Mouse (Mus musculus) frontal cortex, adult (tissue): ENCODE data around the gene Dcaf4.

Experiments used
- ATAC-seq: cut with Nextera tagmentation; 2 replicates; pipeline ENCODE4 v1.9.2; 2017; ENCODE audit warnings: mild to moderate bottlenecking, moderate library complexity, mixed read lengths; ENCODE audit not compliant: low TSS enrichment

Dcaf4 gene

GRCm38 (mm10) chr12:83520311-83520890, at the start of gene Dcaf4:
Gene Dcaf4 (plus strand): TSS chr12:83520466.
- peak; percentile 95 for ATAC-seq

- ATAC-seq: no peak
These were observed 48.5 kb upstream of the Dcaf4 start for GRCm38 (mm10) chr12:83471760-83472159.

- no peak for ATAC-seq
These were observed 46.2 kb upstream of the Dcaf4 start for GRCm38 (mm10) chr12:83473987-83474600.

GRCm38 (mm10) chr12:83475419-83475818, 44.8 kb upstream of the Dcaf4 start:
- no peak for ATAC-seq

GRCm38 (mm10) chr12:83476277-83476676, 44.0 kb upstream of the Dcaf4 start:
- no peak for ATAC-seq

GRCm38 (mm10) chr12:83479140-83479539, 41.1 kb upstream of the Dcaf4 start:
- ATAC-seq: no peak

GRCm38 (mm10) chr12:83479818-83480401, 40.4 kb upstream of the Dcaf4 start:
- ATAC-seq: no peak

- ATAC-seq: no peak
These were observed 38.8 kb upstream of the Dcaf4 start for GRCm38 (mm10) chr12:83481439-83481838.

GRCm38 (mm10) chr12:83483653-83484052, 36.6 kb upstream of the Dcaf4 start:
- ATAC-seq: no peak

GRCm38 (mm10) chr12:83484855-83485745, 35.2 kb upstream of the Dcaf4 start:
- ATAC-seq: no peak

GRCm38 (mm10) chr12:83485911-83486670, 34.2 kb upstream of the Dcaf4 start:
- ATAC-seq: peak; percentile 71

- peak; percentile 25; the same call in 1 of the 2 replicates for ATAC-seq
These were observed 33.4 kb upstream of the Dcaf4 start for GRCm38 (mm10) chr12:83486671-83487461.

- peak; percentile 62 for ATAC-seq
These were observed 32.7 kb upstream of the Dcaf4 start, which contains the start of gene Dpf3 for GRCm38 (mm10) chr12:83487476-83487991. Gene Dpf3 (minus strand): TSS chr12:83487716.

GRCm38 (mm10) chr12:83488211-83488941, 31.9 kb upstream of the Dcaf4 start:
- ATAC-seq: no peak

- no peak for ATAC-seq
These were observed 30.5 kb upstream of the Dcaf4 start for GRCm38 (mm10) chr12:83489748-83490147.

- ATAC-seq: no peak
These were observed 28.7 kb upstream of the Dcaf4 start for GRCm38 (mm10) chr12:83491609-83492008.

- peak; percentile 77; the same call in 1 of the 2 replicates for ATAC-seq
These were observed 27.5 kb upstream of the Dcaf4 start for GRCm38 (mm10) chr12:83492808-83493207.

- ATAC-seq: no peak
These were observed 26.1 kb upstream of the Dcaf4 start for GRCm38 (mm10) chr12:83494196-83494595.

- no peak for ATAC-seq
These were observed 24.9 kb upstream of the Dcaf4 start for GRCm38 (mm10) chr12:83495248-83495960.
